Mouse (Mus musculus): ENCODE data around the gene Cnn3. TPM values are rescaled to one million over a fixed set of nuclear protein-coding genes. Genes with fewer than 3 reads are reported as not detected.

The Cnn3 gene
- polyA plus RNA-seq, 1 experiment from 2014 or later = 562 TPM

- Histone ChIP-seq H3K27me3 (ENCODE audit: control insufficient read depth, insufficient read depth, low read depth, low read length) (no peaks in the 10 kb centered on the region), H3K4me1 (replicated peaks; ENCODE audit: control insufficient read depth, insufficient read depth, low read length) (peaks cover 17% of the 10 kb centered on the region), H3K4me3 (ENCODE audit: low read length) (no peak overlapping the region), H3K36me3 (ENCODE audit: control insufficient read depth, insufficient read depth, low read length) (no peaks in the 10 kb centered on the region), H3K9me3 (ENCODE audit: control insufficient read depth, low read length) (no peaks in the 10 kb centered on the region), H3K27ac (ENCODE audit: low read length) (peak overlapping the region; percentile 89), H3K9ac (ENCODE audit: low read length) (peak overlapping the region; percentile 44; the same call in 1 of the 2 replicates), H3K4me2 (ENCODE audit: low read depth, low read length) (peak overlapping the region; percentile 35)
- 3% methylated on average over 13 of the region's 13 CpGs for WGBS
- peak; percentile 87 for ATAC-seq (ENCODE audit: low read depth)
Observed at GRCm38 (mm10) chr3:121469185-121469975, 43.1 kb downstream of the Cnn3 start.

DNA sequence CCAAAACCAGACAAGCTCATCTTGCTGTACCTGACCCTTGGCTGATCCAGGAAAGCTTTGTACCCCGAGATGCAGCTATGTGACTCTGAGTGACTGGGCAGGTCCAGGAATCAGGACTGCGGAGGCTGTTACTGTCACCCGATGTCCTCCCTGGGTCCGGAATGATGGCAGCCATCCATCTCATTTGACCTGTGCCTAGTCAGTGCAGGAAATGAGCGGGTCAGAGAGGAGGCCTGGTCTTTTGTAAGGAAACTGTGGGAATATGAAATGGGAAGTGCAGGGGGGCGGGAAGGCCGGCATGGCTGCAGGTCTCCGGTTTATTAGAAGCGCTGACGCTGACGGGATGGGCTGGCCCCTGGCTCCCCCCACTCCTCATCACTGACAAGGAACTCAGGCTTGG is 45.4 kb downstream of the Cnn3 start:
- Histone ChIP-seq H3K4me2 (ENCODE audit: low read depth, low read length) (no peak overlapping the region), H3K4me1 (replicated peaks; ENCODE audit: control insufficient read depth, insufficient read depth, low read length) (peaks cover 17% of the 10 kb centered on the region), H3K9me3 (ENCODE audit: control insufficient read depth, low read length) (no peaks in the 10 kb centered on the region), H3K27ac (ENCODE audit: low read length) (no peak overlapping the region), H3K27me3 (ENCODE audit: control insufficient read depth, insufficient read depth, low read depth, low read length) (no peaks in the 10 kb centered on the region), H3K4me3 (ENCODE audit: low read length) (no peak overlapping the region), H3K9ac (ENCODE audit: low read length) (no peak overlapping the region), H3K36me3 (ENCODE audit: control insufficient read depth, insufficient read depth, low read length) (no peaks in the 10 kb centered on the region)
- WGBS = 60% methylated on average over 11 of the region's 11 CpGs
- ATAC-seq (ENCODE audit: low read depth) = peak; percentile 23; the same call in 1 of the 2 replicates

GRCm38 (mm10) chr3:121474738-121475137 is 48.4 kb downstream of the Cnn3 start:
- Histone ChIP-seq H3K36me3 (ENCODE audit: control insufficient read depth, insufficient read depth, low read length) (no peaks in the 10 kb centered on the region), H3K9ac (ENCODE audit: low read length) (no peak overlapping the region), H3K27ac (ENCODE audit: low read length) (no peak overlapping the region), H3K4me2 (ENCODE audit: low read depth, low read length) (no peak overlapping the region), H3K27me3 (ENCODE audit: control insufficient read depth, insufficient read depth, low read depth, low read length) (no peaks in the 10 kb centered on the region), H3K4me3 (ENCODE audit: low read length) (no peak overlapping the region), H3K9me3 (ENCODE audit: control insufficient read depth, low read length) (no peaks in the 10 kb centered on the region), H3K4me1 (replicated peaks; ENCODE audit: control insufficient read depth, insufficient read depth, low read length) (peaks cover 7% of the 10 kb centered on the region)
- no peak for ATAC-seq (ENCODE audit: low read depth)
- 70% methylated on average over 3 of the region's 3 CpGs for WGBS

GRCm38 (mm10) chr3:121480030-121480960 is 54.0 kb downstream of the Cnn3 start:
- H3K27ac ChIP-seq (ENCODE audit: low read length) = no peak overlapping the region
- no peak overlapping the region for H3K9ac ChIP-seq (ENCODE audit: low read length)
- H3K27me3 ChIP-seq (ENCODE audit: control insufficient read depth, insufficient read depth, low read depth, low read length) = no peaks in the 10 kb centered on the region
- no peaks in the 10 kb centered on the region for H3K36me3 ChIP-seq (ENCODE audit: control insufficient read depth, insufficient read depth, low read length)
- 55% methylated on average over 26 of the region's 26 CpGs for WGBS
- H3K4me3 ChIP-seq (ENCODE audit: low read length) = no peak overlapping the region
- no peaks in the 10 kb centered on the region for H3K9me3 ChIP-seq (ENCODE audit: control insufficient read depth, low read length)
- no peak for ATAC-seq (ENCODE audit: low read depth)
- no peak overlapping the region for H3K4me2 ChIP-seq (ENCODE audit: low read depth, low read length)
- no peaks in the 10 kb centered on the region for H3K4me1 ChIP-seq (replicated peaks; ENCODE audit: control insufficient read depth, insufficient read depth, low read length)

- Histone ChIP-seq H3K36me3 (ENCODE audit: control insufficient read depth, insufficient read depth, low read length) (no peaks in the 10 kb centered on the region), H3K4me2 (ENCODE audit: low read depth, low read length) (no peak overlapping the region), H3K27me3 (ENCODE audit: control insufficient read depth, insufficient read depth, low read depth, low read length) (no peaks in the 10 kb centered on the region), H3K9me3 (ENCODE audit: control insufficient read depth, low read length) (no peaks in the 10 kb centered on the region), H3K9ac (ENCODE audit: low read length) (no peak overlapping the region), H3K4me1 (replicated peaks; ENCODE audit: control insufficient read depth, insufficient read depth, low read length) (no peaks in the 10 kb centered on the region), H3K27ac (ENCODE audit: low read length) (no peak overlapping the region), H3K4me3 (ENCODE audit: low read length) (no peak overlapping the region)
- no peak for ATAC-seq (ENCODE audit: low read depth)
- 57% methylated on average over 8 of the region's 8 CpGs for WGBS
Observed at GRCm38 (mm10) chr3:121480961-121481436, 54.7 kb downstream of the Cnn3 start.

GRCm38 (mm10) chr3:121481564-121481963 is 55.3 kb downstream of the Cnn3 start:
- no peak overlapping the region for H3K27ac ChIP-seq (ENCODE audit: low read length)
- no peaks in the 10 kb centered on the region for H3K9me3 ChIP-seq (ENCODE audit: control insufficient read depth, low read length)
- no peaks in the 10 kb centered on the region for H3K4me1 ChIP-seq (replicated peaks; ENCODE audit: control insufficient read depth, insufficient read depth, low read length)
- no peak overlapping the region for H3K9ac ChIP-seq (ENCODE audit: low read length)
- H3K4me2 ChIP-seq (ENCODE audit: low read depth, low read length) = no peak overlapping the region
- no peak for ATAC-seq (ENCODE audit: low read depth)
- H3K4me3 ChIP-seq (ENCODE audit: low read length) = no peak overlapping the region
- H3K36me3 ChIP-seq (ENCODE audit: control insufficient read depth, insufficient read depth, low read length) = no peaks in the 10 kb centered on the region
- H3K27me3 ChIP-seq (ENCODE audit: control insufficient read depth, insufficient read depth, low read depth, low read length) = no peaks in the 10 kb centered on the region
- WGBS = 20% methylated on average over 6 of the region's 6 CpGs

DNA sequence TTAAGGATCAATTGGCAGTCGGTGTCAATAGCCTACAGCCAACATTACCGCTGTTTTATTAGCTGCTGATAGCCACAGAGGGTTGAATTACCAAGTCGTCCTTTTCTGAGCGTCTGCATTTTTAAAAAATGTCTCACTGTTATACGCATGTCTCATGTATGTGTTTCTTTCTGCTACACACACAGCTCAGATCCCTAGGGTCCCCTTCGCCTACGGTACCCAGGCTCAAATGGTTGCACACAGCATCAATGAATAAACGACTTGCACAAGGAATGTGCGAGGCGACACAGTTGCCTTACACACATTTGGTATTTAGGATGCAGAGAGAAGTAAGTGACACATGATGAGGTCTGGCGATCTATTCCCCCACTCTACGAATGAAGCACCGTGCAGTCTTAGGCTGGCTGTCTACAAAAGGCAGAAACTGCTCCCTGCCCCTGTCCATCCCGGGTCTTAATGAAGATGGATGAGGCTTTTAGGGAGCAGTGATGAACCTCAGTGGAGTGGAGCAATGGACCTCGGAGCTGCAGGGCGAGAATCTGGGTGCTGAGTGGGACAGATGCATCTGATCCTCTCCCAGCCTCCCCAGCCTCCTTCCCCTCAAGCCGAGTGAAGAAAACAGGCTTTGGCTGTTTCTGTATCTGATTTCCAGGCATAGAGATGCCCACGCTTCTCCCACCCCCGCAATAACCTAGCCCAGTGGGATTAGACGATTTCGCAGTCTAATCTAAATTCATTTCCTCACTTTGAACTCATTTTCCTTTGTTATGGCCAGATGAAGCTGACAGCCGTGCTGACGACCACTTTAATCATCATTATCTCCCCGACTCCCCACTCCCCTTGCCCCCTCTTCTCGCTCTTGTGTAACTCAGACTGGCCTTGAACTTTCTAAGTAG is 57.2 kb downstream of the Cnn3 start:
- WGBS = 40% methylated on average over 25 of the region's 25 CpGs
- Histone ChIP-seq H3K4me1 (replicated peaks; ENCODE audit: control insufficient read depth, insufficient read depth, low read length) (no peaks in the 10 kb centered on the region), H3K9me3 (ENCODE audit: control insufficient read depth, low read length) (no peaks in the 10 kb centered on the region), H3K4me2 (ENCODE audit: low read depth, low read length) (no peak overlapping the region), H3K27ac (ENCODE audit: low read length) (no peak overlapping the region), H3K36me3 (ENCODE audit: control insufficient read depth, insufficient read depth, low read length) (no peaks in the 10 kb centered on the region), H3K9ac (ENCODE audit: low read length) (no peak overlapping the region), H3K27me3 (ENCODE audit: control insufficient read depth, insufficient read depth, low read depth, low read length) (no peaks in the 10 kb centered on the region), H3K4me3 (ENCODE audit: low read length) (no peak overlapping the region)
- no peak for ATAC-seq (ENCODE audit: low read depth)

- H3K27me3 ChIP-seq (ENCODE audit: control insufficient read depth, insufficient read depth, low read depth, low read length) = no peaks in the 10 kb centered on the region
Observed at GRCm38 (mm10) chr3:121485201-121485600, 58.9 kb downstream of the Cnn3 start.

More at GRCm38 (mm10) chr3:121485201-121485600, 58.9 kb downstream of the Cnn3 start:
- no peaks in the 10 kb centered on the region for H3K36me3 ChIP-seq (ENCODE audit: control insufficient read depth, insufficient read depth, low read length)
- H3K9me3 ChIP-seq (ENCODE audit: control insufficient read depth, low read length) = no peaks in the 10 kb centered on the region
- H3K4me2 ChIP-seq (ENCODE audit: low read depth, low read length) = no peak overlapping the region
- no peak overlapping the region for H3K4me3 ChIP-seq (ENCODE audit: low read length)
- no peak overlapping the region for H3K27ac ChIP-seq (ENCODE audit: low read length)
- 78% methylated on average over 2 of the region's 2 CpGs for WGBS
- H3K9ac ChIP-seq (ENCODE audit: low read length) = no peak overlapping the region
- ATAC-seq (ENCODE audit: low read depth) = no peak
- H3K4me1 ChIP-seq (replicated peaks; ENCODE audit: control insufficient read depth, insufficient read depth, low read length) = no peaks in the 10 kb centered on the region

All from lung, embryonic 16.5 days (tissue).